Mouse (Mus musculus) cerebellum, adult 9-10 months (tissue): ENCODE measurements around the gene Calcr.
"Not testable (repeated sequence)": the region's sequence is repeated elsewhere in the genome, so short reads cannot be mapped to it uniquely, and the experiment has no call there.

ENCODE experiments used
- DNase-seq: peaks from one replicate; pipeline ENCODE4 v3.0.0; 2022

Calcr gene

GRCm38 (mm10) chr6:3764230-3764764, at the start of gene Calcr:
Calcr (minus strand) TSS chr6:3764714.
- no peak for DNase-seq

GRCm38 (mm10) chr6:3767485-3767884, 3.0 kb upstream of the Calcr start:
- DNase-seq, result no peak

DNA sequence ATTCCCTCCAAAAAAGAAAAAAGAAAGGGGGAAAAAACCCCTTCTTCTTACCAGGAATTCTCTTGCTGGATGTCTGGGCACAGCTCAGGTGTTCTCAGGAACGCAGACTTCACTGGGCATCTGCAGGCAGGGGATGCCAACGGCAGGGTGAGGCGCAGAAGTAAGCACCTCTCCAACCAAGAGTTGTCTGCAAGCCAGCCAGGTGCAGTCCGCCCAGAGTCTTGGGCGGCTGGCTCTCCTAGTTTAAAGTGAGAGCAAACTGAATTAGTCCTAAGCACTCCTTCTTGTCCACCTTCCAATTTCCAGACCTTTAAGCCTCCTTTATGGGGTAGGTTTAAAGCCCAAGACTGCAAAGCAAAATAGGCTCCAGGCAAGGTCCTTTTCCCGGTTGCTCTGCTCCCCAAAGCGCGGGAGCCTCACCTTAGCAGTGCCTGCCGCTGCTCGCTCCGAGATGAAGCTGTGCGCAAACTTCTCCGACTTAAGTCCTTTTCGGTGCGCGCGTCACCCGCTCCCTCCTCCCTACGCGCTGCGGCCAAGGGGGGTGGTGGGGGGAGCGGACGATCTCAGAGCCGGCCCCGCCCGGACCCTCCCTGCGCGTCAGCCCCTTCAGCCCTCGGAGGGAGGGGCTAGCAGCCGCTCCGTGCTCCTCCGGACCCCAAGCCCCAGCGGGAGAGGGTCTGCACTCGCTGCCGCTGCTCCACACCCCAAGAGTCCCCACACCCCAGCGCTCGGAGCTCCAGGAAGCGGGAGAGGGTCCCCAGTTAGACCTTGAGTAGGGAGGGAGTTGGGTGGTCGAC, 1.1 kb downstream of the Calcr start:
- no peak for DNase-seq

DNA sequence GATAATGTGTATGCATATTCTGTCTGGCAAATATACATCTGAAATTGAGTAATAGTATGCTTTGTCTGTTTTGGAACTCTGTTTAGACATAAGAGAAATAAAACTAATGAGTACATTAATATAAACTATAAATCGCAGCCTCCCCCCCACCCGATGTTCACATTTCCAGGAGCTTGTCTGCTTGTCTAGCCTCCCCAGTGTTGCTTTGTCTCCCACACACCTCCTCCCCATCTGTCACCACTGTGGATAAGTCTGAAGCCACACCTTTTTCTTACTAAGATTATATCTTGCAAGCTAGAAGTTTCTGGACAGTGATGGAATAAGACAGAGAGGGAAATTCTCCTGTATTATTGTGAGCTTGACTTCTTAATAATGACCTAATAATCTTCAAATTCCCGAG, 12.9 kb downstream of the Calcr start:
- no peak for DNase-seq

- DNase-seq, result no peak
These were observed 14.9 kb downstream of the Calcr start for GRCm38 (mm10) chr6:3749624-3750023.

DNA sequence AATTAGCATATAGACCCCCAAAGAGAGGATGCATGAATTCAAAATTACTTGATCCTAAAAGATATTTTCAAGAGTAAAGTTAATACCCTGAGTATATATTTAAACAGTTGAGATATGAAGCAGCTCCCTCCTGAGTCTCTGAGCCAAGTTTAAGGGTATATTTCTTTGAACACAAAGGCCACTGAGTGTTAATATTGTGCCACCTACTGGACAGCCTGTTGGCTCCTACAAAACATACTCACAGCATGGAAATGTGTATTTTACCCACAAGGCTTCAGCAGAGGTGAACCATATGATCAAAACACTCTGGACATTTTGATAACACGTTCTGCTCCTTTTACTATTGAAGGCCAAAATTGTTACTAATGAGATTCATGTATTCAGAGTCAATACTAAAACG, 19.0 kb downstream of the Calcr start:
- DNase-seq, result no peak

- no peak for DNase-seq
These were observed 22.4 kb downstream of the Calcr start for GRCm38 (mm10) chr6:3741996-3742713.

GRCm38 (mm10) chr6:3741296-3741695, 23.2 kb downstream of the Calcr start:
- no peak for DNase-seq

DNA sequence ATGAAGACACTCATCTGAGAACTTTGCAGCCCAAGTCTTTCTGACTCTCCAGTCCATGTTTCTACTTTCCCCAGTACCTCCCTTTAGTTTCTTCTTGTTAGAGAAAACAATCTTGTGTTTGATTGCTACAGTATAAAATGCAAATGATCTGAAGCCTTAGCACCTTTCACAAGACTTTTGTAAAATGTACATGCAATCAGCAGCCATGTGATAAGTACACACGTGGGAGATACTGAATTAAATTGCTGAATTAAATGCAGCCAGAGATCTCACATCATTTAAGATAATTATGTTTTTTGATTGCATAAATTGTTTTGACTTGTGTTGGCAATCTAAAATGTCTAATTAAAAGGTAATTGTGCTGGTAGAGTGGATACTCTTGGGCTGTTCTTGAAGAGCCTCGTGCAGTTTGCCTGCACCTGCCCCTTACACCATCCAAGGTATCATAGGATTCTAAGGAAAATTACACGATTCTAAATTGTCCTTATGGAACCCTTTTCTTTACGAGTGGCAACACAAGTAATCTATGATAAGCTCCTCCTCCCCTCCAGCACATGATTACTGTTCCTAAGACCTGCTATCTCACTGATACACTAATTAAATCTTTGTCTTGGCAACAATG, 34.2 kb downstream of the Calcr start:
- no peak for DNase-seq

DNA sequence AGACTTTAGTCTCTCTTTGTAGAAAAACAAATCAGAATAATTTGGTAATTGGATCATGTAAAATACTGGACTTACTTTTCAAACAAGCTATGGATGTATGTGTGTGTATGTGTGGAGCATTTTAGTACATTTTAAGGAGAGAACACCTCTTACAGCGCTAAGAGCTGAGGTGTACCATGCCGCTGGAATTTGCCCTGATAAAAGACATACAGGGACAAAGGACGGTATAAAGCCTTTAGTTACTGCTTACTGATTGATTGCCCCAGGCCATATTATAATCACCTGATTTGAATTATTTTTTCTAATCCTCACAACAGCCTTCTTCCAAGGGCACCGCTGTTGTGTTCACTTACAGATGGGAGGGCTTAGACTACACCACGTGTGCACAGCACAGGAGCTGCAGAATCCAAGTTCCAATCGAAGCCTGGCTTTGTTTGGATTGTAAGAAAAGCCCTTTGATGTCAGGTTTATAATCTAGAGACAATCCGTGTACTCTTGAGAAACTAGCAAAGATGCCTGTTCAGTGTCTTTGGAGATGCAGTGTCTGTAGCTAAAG, 76.3 kb downstream of the Calcr start:
- DNase-seq, result no peak

DNA sequence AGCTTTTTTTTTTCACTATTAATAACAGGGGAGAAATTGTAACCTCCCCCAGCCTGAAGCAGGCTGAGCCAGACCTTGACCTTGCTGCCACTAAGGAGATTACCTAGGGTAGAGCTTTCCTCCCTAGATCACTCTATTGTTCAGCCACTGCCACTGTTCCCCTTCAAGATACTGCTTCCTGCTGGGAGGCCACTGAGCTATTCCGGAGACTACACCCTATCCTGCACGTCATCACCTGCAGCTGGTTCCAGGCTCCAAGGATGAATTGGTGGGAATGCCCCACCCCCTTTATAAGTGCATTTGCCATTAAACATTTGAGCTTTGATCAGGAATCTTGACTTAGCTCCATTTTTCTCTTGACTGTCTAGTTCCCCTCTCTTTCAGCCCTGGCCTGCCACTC, 86.2 kb downstream of the Calcr start:
- not testable (repeated sequence) for DNase-seq

- no peak for DNase-seq
These were observed 86.7 kb downstream of the Calcr start for GRCm38 (mm10) chr6:3677806-3678205.

- not testable (repeated sequence) for DNase-seq
These were observed 92.6 kb downstream of the Calcr start for GRCm38 (mm10) chr6:3671941-3672340.

DNA sequence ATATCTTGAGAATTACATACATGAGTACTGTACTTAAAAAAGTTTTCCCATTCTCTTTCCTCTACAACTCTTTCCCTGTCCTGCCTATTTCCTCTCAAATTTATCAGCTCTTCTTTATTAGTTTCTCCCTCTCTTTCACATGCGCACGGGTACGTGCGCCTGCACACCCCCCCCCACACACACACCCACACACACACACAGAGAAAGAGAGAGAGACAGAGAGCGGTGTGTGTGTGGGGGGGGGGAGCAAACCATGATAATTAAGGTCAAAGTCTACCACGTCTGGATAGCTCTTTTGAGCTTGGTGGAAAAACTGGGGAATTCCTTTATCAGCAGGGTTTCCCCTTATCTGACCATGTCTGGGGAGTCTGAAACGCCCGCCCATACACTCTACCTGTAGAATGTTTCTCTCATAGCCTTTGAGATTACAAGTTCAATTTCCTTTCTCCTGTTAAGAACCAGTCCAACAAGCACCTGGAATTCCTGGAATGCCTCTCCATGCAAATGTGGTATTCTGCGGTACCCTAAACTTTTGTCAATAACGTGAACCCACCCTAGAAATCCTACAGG, 100.3 kb downstream of the Calcr start:
- DNase-seq, result no peak

DNA sequence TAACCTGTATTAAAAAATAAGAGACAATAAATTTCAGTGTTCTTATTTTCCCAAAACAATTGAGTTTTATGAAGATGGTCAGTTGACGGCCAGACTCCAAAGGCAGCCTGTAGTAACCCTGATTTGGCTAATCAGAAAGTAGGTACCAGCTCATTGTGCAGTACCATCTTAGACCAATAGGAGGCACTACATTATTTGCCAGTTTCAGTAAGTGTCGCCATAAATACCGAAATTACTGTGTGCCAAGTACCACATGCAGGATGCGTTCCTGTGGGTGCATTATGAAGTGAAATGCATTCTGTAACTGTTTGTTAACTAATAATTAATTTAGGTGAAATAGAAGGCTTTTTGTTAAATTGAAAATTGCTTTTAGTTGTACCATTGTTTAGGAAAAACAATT, 106.1 kb downstream of the Calcr start:
- no peak for DNase-seq
